Mouse (Mus musculus): ENCODE results near the gene Fam24a. TPM values are rescaled to one million over a fixed set of nuclear protein-coding genes. Genes with fewer than 3 reads are reported as not detected.

Fam24a gene
- total RNA-seq (2015) (not detected in 2 replicates), total RNA-seq (2017) (not detected in 2 replicates)

DNA sequence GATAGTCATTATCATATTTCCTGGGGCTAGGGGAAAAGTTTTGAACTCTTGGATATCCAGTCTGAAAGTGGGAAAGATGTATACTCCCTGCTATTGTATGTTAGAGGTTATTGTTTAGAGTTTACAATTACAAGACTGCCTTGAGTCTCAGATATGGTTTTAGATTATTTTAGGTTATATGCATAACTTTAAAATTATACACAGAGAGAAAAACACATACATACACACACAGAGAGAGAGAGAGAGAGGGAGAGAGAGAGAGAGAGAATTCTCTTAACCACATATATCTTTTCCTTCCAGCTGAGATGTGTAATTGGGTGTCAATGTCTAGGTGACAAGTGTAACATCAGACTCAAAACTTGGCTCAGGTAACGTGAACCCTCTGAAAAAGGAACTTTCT, at the start of gene Fam24a:
Gene Fam24a, plus strand, starts transcription at position 301 of the 400 bp plus-strand sequence.
- no peak for ATAC-seq (ENCODE audit: poor library complexity, severe bottlenecking)

GRCm38 (mm10) chr7:131297151-131297550, 36.5 kb upstream of the Fam24a start:
- ATAC-seq (ENCODE audit: poor library complexity, severe bottlenecking), result no peak

DNA sequence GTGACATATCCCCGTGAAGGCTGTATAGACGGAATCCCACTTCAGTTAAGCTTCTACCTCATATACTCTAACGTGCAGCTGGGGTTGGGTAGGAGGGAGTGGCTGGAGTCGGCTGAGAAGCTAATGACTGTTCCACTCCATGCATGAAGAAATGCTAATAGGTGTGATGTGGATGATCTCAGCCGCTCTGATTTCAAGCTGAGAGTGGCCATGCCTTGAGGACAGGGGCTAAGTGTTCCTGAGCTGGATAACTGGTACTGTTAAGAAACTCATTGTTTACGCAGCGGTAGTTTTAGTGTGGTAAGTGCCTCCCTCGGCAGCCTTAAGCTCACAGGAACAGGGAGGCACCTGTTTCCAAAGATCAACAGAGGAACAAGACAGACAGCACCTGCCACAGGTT, 30.3 kb upstream of the Fam24a start:
- ATAC-seq (ENCODE audit: poor library complexity, severe bottlenecking), result no peak

DNA sequence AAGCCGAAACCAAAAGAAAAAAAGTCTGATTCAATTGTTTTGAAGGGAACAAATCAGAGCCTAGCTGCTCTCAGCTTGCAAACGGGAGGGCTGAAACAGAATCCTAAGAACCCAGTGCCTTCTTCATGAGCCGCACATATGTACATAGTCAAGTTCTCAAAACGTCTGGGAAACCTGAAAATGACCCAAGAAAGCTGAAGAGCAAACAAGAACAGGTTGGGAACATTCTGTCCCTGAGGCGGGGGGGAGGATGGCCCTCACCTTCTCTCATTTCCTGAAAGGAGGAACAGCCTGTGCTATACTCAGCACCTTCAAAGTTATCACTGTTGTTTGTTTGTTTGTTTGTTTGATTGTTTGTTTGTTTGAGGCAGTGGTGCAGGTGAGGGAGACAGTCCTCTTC, 26.9 kb upstream of the Fam24a start:
- no peak for ATAC-seq (ENCODE audit: poor library complexity, severe bottlenecking)

GRCm38 (mm10) chr7:131314493-131314892, 19.2 kb upstream of the Fam24a start:
- no peak for ATAC-seq (ENCODE audit: poor library complexity, severe bottlenecking)

DNA sequence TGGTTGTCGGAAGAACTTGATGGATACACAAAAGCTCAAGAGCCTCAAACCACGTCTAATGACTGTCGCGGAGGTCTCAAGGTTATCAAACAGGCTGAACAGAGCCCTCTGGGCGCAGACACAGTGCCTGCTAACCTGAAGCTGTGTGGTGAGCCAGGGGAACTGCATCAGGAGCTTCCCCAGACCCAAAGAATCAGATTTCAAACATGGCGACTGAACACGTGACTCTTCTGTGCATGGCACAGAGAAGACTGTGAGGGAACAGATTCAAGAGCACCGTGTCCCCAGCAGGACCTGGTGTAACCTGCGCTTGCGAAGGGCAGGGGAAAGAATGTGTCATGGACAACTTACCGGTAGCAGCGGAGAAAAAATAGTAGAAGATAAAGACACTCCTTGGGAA, 16.1 kb upstream of the Fam24a start:
- no peak for ATAC-seq (ENCODE audit: poor library complexity, severe bottlenecking)

DNA sequence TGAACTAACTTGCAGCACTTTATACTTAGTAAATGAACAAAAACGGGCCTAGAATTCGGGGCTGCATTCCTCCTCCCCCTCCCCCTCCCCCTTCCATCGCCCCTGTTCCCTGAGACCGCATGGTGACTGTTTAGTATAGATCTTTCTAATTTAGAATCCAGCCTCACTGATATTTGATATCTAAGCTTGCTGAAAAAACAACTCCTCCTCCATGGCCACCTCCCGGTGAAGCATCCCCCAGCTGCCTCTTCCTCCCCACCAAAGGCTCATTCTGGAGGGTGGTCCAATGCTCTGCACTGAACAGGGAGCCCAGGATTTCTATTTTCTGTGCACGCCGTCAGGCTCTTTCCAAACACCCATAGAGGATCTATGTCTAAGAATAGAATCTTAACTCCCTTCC, 15.3 kb upstream of the Fam24a start:
- no peak for ATAC-seq (ENCODE audit: poor library complexity, severe bottlenecking)

DNA sequence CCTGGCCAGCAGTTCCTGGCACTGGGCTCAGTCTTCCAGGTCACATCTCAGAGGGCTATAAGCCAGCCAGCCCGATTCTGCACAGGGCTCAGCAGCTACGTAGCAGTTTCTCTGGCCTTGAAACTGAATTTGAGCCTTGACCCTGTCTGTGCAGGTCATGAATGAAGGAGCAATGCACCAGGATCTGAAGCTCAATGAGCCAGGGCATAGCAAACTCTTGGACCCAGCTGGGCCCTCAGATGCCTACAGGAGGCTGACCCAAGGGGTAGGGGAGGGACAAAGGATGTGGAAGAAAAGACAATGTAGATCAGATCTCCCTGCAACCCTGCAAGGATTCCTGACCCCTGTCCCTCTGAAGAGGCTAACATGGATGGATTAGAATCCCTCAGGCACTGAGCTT, 11.5 kb upstream of the Fam24a start, which contains the start of gene Cuzd1:
Gene Cuzd1, minus strand, starts transcription at position 101 of the 400 bp plus-strand sequence.
- ATAC-seq (ENCODE audit: poor library complexity, severe bottlenecking), result no peak

- no peak for ATAC-seq (ENCODE audit: poor library complexity, severe bottlenecking)
Measured at GRCm38 (mm10) chr7:131327054-131327453, 6.6 kb upstream of the Fam24a start.

DNA sequence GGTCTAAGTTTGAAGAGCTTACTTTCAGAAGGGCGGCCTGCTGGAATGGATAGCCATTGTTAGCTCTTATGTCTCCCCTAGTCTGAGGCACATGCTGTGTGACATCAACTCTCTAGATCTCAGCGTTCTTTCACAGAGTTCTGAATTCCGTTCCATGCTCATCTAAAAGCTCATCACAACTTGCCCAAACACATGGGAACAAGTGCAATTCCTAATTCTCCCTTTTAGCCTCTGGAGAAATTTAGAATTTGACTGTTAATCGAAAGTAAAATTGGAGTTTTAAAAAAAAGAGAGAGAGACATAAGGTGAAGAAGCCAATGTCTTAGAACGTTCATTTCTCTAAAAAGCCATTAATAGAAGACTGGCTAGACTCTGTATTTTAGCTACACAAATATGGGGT, 4.2 kb upstream of the Fam24a start, which contains the start of gene Fam24b:
Gene Fam24b, minus strand, starts transcription at position 101 of the 400 bp plus-strand sequence.
- ATAC-seq (ENCODE audit: poor library complexity, severe bottlenecking), result no peak

GRCm38 (mm10) chr7:131331688-131332087, 2.0 kb upstream of the Fam24a start:
- ATAC-seq (ENCODE audit: poor library complexity, severe bottlenecking), result peak; percentile 63

DNA sequence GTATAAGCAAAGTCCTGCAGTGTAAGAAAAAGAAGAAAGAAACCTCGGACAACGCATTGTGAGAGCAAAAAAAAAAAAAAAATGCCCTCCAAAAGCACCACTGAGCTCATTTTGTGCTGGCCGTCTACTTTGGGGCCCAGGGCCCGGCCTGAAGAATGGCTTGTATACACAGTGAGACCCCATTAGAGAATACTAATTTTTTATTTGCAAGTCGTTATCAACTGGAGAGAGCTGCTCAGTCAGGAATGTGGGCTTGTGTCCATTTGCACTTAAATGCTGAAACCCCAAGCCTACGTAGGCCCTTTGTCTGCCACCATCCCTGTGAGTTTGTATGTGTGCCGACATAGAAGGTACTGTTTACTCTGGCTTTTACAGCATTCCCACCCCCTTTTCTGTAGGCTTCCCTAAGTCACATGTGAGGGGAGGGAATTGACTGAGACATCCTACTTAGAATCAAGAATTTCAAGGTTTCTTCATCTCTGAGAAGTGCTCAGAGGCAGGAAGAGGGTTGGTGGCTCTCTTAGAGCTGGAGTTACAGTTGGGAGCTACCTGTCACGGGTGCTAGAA, 3.9 kb downstream of the Fam24a start:
- ATAC-seq (ENCODE audit: poor library complexity, severe bottlenecking), result no peak

- ATAC-seq (ENCODE audit: poor library complexity, severe bottlenecking), result no peak
Measured at GRCm38 (mm10) chr7:131345856-131346541, 12.3 kb downstream of the Fam24a start.

DNA sequence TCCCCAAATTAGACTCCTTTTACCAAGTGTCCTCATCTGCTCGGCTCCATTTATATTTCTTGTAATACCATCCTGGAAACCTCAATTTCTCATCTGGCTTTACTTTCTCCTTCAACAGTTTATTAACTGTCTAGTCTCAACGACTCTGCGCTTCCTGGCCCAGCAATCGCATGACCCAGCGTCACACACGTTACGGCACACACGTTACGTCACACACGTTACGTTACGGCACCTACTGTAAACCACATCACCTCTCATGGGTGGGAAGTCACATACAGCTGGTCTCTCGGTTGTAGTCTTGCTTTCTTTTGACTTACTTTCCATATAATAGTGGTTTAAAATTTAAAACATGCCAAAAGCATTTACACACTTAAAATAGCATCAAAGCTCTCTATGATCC, 22.4 kb downstream of the Fam24a start:
- peak; percentile 81 for ATAC-seq (ENCODE audit: poor library complexity, severe bottlenecking)

- ATAC-seq (ENCODE audit: poor library complexity, severe bottlenecking), result peak; percentile 62
Measured at GRCm38 (mm10) chr7:131362269-131362614, 28.6 kb downstream of the Fam24a start.

DNA sequence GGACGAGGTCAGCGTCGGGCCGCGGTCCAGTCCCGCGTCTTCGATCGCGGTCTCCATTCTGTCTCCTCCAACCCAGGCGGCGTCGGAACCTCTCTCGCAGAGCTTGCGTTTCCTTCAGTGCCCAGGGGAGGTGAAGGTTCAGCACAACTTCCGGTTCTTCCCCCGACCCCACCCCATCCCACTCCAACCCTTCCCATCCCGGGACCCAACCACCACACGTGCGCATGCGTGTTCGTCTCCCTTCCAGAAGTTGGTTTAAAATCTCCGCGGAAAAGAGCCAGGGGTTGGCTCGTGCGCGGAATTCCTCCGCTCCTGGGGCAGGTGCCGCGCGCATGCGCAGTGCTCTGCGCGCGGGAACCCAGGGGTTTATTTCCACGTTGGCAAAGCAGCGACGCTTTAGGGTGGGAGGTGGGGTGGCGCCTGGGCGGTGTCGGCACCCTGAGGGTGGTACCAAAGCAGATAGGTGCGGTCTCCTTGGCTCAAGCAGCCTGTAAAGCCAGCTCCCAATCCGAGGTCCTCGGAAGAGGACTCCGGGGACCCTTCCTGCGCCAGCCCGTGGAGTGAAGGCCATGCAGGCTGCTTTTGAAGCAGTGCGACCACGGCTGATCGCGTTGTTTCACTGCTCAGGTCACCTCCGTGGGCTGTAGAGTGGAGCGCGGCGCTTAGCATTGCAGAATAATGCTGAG, 29.1 kb downstream of the Fam24a start, which contains the start of gene 2310057M21Rik:
Gene 2310057M21Rik, minus strand, starts transcription at position 145 of the 686 bp plus-strand sequence.
- peak; percentile 91 for ATAC-seq (ENCODE audit: poor library complexity, severe bottlenecking)

- ATAC-seq (ENCODE audit: poor library complexity, severe bottlenecking), result no peak
Measured at GRCm38 (mm10) chr7:131364131-131364530, 30.5 kb downstream of the Fam24a start.

DNA sequence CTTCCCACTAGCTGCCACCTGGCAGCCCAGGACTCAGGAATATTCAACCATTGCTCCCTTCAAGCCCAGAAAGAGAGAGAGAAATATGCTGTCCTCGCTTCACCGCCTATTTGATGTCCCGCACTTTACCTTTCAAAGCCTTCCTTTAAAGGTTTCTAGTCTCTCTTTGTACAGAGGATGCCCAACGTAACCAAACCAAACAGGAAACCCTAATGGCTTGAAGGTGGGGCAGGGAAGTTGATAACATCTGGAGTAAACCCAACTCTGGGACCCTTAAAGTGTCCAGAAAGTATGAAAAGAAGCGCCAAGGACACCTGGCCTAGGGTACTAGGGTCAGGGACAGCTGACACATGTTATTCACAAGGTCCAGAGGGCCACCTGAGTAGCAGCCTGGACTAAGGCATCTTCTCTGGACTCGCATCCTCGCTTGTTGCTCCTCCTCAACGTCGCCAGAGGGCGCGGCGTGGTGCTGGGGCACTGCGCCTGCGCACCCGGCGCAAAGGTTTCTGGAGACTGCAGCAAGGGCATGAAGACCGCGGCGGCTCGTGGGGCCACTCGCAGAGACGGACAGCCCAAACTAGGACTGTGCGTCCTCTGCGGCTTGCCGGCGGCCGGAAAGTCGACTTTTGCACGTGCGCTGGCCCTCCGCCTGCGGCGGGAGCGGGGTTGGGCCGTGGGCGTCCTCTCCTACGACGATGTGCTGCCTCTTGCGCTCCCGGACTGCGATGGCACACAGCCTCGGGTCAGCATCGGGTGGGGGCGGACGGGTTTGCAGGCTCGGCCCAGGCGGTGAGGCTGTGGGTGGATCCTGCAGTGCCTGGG, 37.2 kb downstream of the Fam24a start, which contains the start of gene Pstk:
Gene Pstk, plus strand, starts transcription at position 494 of the 822 bp plus-strand sequence.
- ATAC-seq (ENCODE audit: poor library complexity, severe bottlenecking), result peak; percentile 93

DNA sequence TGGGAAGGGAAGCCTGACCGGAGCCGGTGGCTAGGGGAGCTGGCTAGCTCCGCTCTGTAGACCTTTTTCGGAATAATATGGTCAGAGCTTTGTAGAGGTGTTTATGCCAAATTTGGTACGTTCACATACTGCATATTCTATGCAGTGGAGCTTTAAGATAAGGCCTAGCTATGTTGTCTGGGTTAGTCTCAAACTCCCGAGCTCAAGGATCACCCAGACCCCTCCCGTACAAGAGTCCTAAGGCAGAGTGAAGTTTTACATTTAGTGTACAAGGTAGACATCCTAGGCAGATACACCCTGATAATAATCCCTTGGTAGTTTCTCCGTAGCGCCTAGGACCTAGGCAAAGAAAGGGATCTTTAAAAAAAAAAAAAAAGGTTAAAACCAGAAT, 37.8 kb downstream of the Fam24a start:
- ATAC-seq (ENCODE audit: poor library complexity, severe bottlenecking), result no peak

DNA sequence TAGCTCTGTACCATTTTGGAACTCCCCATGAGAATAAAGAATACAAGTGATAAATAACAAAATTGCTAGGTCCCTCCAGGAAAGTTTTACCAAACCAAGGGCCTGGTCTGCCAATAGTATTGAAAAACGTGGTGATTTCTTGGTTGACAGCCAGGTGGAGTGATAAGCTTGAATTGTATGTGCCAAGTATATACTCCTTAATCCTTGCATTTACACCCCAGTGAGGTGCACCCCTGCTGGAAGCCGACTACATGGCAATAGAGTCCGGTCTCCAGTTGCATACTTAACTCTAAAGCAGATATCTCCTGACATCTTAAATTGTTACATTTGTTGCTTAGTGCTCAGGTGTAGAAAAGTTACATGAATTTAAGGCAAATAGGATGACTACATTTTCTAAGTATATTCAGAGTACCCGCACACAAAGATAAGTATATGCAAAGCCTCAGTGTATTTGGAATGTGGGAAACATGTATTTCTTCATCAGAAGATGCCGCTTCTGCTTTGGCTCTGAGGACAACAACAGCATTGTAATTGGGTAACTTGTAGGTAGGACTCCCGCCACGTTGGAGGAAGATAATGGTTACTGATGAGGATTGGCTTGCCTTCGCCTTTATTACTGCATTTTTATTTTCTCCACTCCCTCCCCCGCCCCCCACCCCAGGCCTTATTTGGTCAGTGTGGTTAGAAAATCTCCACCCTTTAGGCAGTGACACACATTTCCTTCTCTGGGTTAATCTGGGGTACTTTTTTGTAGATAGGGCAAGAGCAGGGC, 38.4 kb downstream of the Fam24a start:
- peak; percentile 24 for ATAC-seq (ENCODE audit: poor library complexity, severe bottlenecking)
